In genomic region chr13:58971449-58971903, GRCm38 (mm10) we compare ENCODE assay signal across 10 mouse cellular contexts.
A peak's percentile ranks its signal among the peaks of the same experiment; 100 is the strongest.
DNase-seq lines count a peak whose midpoint lies in the region; ATAC-seq and TF ChIP-seq lines count a peak whose summit lies in the region.
"Had no signal": no experiment of that assay in that cellular context is flagged by ENCODE, and none has a peak within 500 bp of the region (broad histone marks: within the 10 kb centered on the region; RNA-seq: fewer than 3 reads in every experiment).

No protein-coding gene starts in this region.

- no peaks in the 10 kb centered on the region for H3K36me3 ChIP-seq in neural tube, embryonic 11.5 days (ENCODE audit: control insufficient read depth, insufficient read depth, low read length)
- no peaks in the 10 kb centered on the region for H3K36me3 ChIP-seq in embryonic facial prominence, embryonic 11.5 days (replicated peaks; ENCODE audit: control insufficient read depth, insufficient read depth, low read depth, low read length)
- no peaks in the 10 kb centered on the region for H3K36me3 ChIP-seq in hindbrain, embryonic 15.5 days
- H3K36me3 ChIP-seq in midbrain, postnatal 0 days (ENCODE audit: insufficient read depth, low read length) = no peaks in the 10 kb centered on the region
- no peaks in the 10 kb centered on the region for H3K36me3 ChIP-seq in heart, embryonic 11.5 days (ENCODE audit: control insufficient read depth, insufficient read depth, low read length)

- peaks cover 4% of the 10 kb centered on the region; the same call in 1 of the 2 replicates for H3K4me1 ChIP-seq in neural tube, embryonic 11.5 days (ENCODE audit: control insufficient read depth, insufficient read depth, low read length)
- H3K4me1 ChIP-seq in embryonic facial prominence, embryonic 11.5 days (ENCODE audit: control insufficient read depth, insufficient read depth, low read length) = no peaks in the 10 kb centered on the region
- peaks cover 17% of the 10 kb centered on the region for H3K4me1 ChIP-seq in hindbrain, embryonic 15.5 days (replicated peaks)
- 0 out of 2 replicates have a peak, but pooled peaks cover 2% of the 10 kb centered on the region for H3K4me1 ChIP-seq in midbrain, postnatal 0 days (ENCODE audit: insufficient read depth, low read length)
- no peaks in the 10 kb centered on the region for H3K4me1 ChIP-seq in heart, embryonic 11.5 days (ENCODE audit: control insufficient read depth, insufficient read depth, low read length)

- no peak for ATAC-seq in neural tube, embryonic 11.5 days (ENCODE audit: insufficient read depth, low FRiP score, low TSS enrichment)
- no peak for ATAC-seq in embryonic facial prominence, embryonic 11.5 days (replicated peaks; ENCODE audit: insufficient number of reproducible peaks, low FRiP score, low TSS enrichment, low read depth)
- 0 out of 2 replicates have a peak, but pooled peaks have one; percentile 35 for ATAC-seq in hindbrain, embryonic 15.5 days (ENCODE audit: low FRiP score, low read depth)
- no peak for ATAC-seq in midbrain, postnatal 0 days (ENCODE audit: low FRiP score)
- no peak for ATAC-seq in erythroblast, adult 5-6 weeks (replicated peaks; ENCODE audit: low FRiP score, poor library complexity, severe bottlenecking)
- no peak for ATAC-seq in heart, embryonic 11.5 days (replicated peaks; ENCODE audit: insufficient number of reproducible peaks, low FRiP score, low TSS enrichment)

- no peak for DNase-seq in neural tube, embryonic 11.5 days (ENCODE audit: low spot score)
- no peak for DNase-seq in neural tube, embryonic 10.5 days (ENCODE audit: extremely low spot score, low spot score)
- peak; percentile 43 for DNase-seq in embryonic facial prominence, embryonic 11.5 days (ENCODE audit: low spot score)
- DNase-seq in midbrain, postnatal 0 days (ENCODE audit: low spot score) = peak; percentile 24
- no peak for DNase-seq in adrenal gland, adult 18-20 months (ENCODE audit: low spot score in 2 of 2)
- DNase-seq: heart, adult 11 months; kidney, adult 11 months had no signal

- no peaks in the 10 kb centered on the region for H3K9me3 ChIP-seq in neural tube, embryonic 11.5 days (ENCODE audit: control insufficient read depth, low read length)
- no peaks in the 10 kb centered on the region for H3K9me3 ChIP-seq in embryonic facial prominence, embryonic 11.5 days (replicated peaks; ENCODE audit: control insufficient read depth, low read length)
- H3K9me3 ChIP-seq in hindbrain, embryonic 15.5 days = no peaks in the 10 kb centered on the region
- no peaks in the 10 kb centered on the region for H3K9me3 ChIP-seq in midbrain, postnatal 0 days (ENCODE audit: low read length)
- H3K9me3 ChIP-seq in heart, embryonic 11.5 days (replicated peaks; ENCODE audit: control insufficient read depth, low read length) = no peaks in the 10 kb centered on the region

- TF ChIP-seq CTCF in midbrain, postnatal 0 days (IDR thresholded peaks at IDR 0.05) = no peak

- H3K27me3 ChIP-seq in neural tube, embryonic 11.5 days (ENCODE audit: control insufficient read depth, insufficient read depth, low read length) = no peaks in the 10 kb centered on the region
- no peaks in the 10 kb centered on the region for H3K27me3 ChIP-seq in embryonic facial prominence, embryonic 11.5 days (ENCODE audit: control insufficient read depth, insufficient read depth, low read length)
- no peaks in the 10 kb centered on the region for H3K27me3 ChIP-seq in hindbrain, embryonic 15.5 days
- H3K27me3 ChIP-seq in midbrain, postnatal 0 days (ENCODE audit: insufficient read depth, low read length) = no peaks in the 10 kb centered on the region
- no peaks in the 10 kb centered on the region for H3K27me3 ChIP-seq in heart, embryonic 11.5 days (ENCODE audit: control insufficient read depth, insufficient read depth, low read length)

- H3K9ac ChIP-seq in neural tube, embryonic 11.5 days (ENCODE audit: low read length) = no peak overlapping the region
- H3K9ac ChIP-seq in embryonic facial prominence, embryonic 11.5 days (replicated peaks; ENCODE audit: low read length) = no peak overlapping the region
- H3K9ac ChIP-seq in hindbrain, embryonic 15.5 days = no peak overlapping the region
- no peak overlapping the region for H3K9ac ChIP-seq in midbrain, postnatal 0 days (replicated peaks; ENCODE audit: low read length, poor library complexity, severe bottlenecking)
- no peak overlapping the region for H3K9ac ChIP-seq in heart, embryonic 11.5 days (ENCODE audit: low read depth, low read length)

- H3K27ac ChIP-seq in neural tube, embryonic 11.5 days (ENCODE audit: low read depth, low read length) = peak overlapping the region; percentile 45; the same call in 1 of the 2 replicates
- no peak overlapping the region for H3K27ac ChIP-seq in embryonic facial prominence, embryonic 11.5 days (replicated peaks; ENCODE audit: low read depth, low read length)
- peak overlapping the region; percentile 58 for H3K27ac ChIP-seq in hindbrain, embryonic 15.5 days (replicated peaks)
- no peak overlapping the region for H3K27ac ChIP-seq in midbrain, postnatal 0 days (ENCODE audit: low read depth, low read length)
- no peak overlapping the region for H3K27ac ChIP-seq in heart, embryonic 11.5 days (ENCODE audit: low read depth, low read length)

- H3K4me3 ChIP-seq in neural tube, embryonic 11.5 days (ENCODE audit: low read depth, low read length) = no peak overlapping the region
- no peak overlapping the region for H3K4me3 ChIP-seq in embryonic facial prominence, embryonic 11.5 days (ENCODE audit: low read depth, low read length)
- H3K4me3 ChIP-seq in hindbrain, embryonic 15.5 days = no peak overlapping the region
- H3K4me3 ChIP-seq in midbrain, postnatal 0 days (ENCODE audit: low read depth, low read length) = no peak overlapping the region
- no peak overlapping the region for H3K4me3 ChIP-seq in heart, embryonic 11.5 days (ENCODE audit: low read depth, low read length)

- WGBS in neural tube, embryonic 11.5 days = 11% methylated on average over 5 of the region's 5 CpGs
- 19% methylated on average over 5 of the region's 5 CpGs for WGBS in embryonic facial prominence, embryonic 11.5 days
- WGBS in hindbrain, embryonic 15.5 days = 15% methylated on average over 5 of the region's 5 CpGs
- WGBS in midbrain, postnatal 0 days = 25% methylated on average over 5 of the region's 5 CpGs
- 34% methylated on average over 5 of the region's 5 CpGs for WGBS in heart, embryonic 11.5 days (ENCODE audit: insufficient replicate concordance)

- no peak overlapping the region for H3K4me2 ChIP-seq in neural tube, embryonic 11.5 days (ENCODE audit: low read depth)
- no peak overlapping the region for H3K4me2 ChIP-seq in embryonic facial prominence, embryonic 11.5 days (ENCODE audit: low read depth, low read length)
- H3K4me2 ChIP-seq in hindbrain, embryonic 15.5 days = no peak overlapping the region
- H3K4me2 ChIP-seq in midbrain, postnatal 0 days (ENCODE audit: low read depth, low read length, poor library complexity, severe bottlenecking) = no peak overlapping the region
- H3K4me2 ChIP-seq in heart, embryonic 11.5 days = no peak overlapping the region

Comparison
In these comparisons a context has a peak if more than half of its experiments do, and no peak if none do; other contexts are left out.
1. DNase-seq: peak in embryonic facial prominence, embryonic 11.5 days (single experiment) and midbrain, postnatal 0 days (single experiment); none in neural tube, embryonic 11.5 days (single experiment), neural tube, embryonic 10.5 days (single experiment) and adrenal gland, adult 18-20 months (0 of 2).
2. H3K27ac ChIP-seq: peak in neural tube, embryonic 11.5 days (single experiment) and hindbrain, embryonic 15.5 days (single experiment); none in embryonic facial prominence, embryonic 11.5 days (single experiment), midbrain, postnatal 0 days (single experiment) and heart, embryonic 11.5 days (single experiment).